Mouse (Mus musculus) bone marrow macrophage, adult 2 months (primary cell): ENCODE measurements around the gene Erf.

Experiments
- CTCF ChIP-seq: IDR thresholded peaks from 2 replicates; pipeline ENCODE4 v1.5.1; 2012; ENCODE audit warnings: low read depth, mild to moderate bottlenecking, low read length, moderate library complexity
- POLR2A ChIP-seq: IDR thresholded peaks from 2 replicates; pipeline ENCODE4 v1.6.1; 2012; ENCODE audit warnings: mild to moderate bottlenecking, low read depth, low read length, borderline replicate concordance

DNA sequence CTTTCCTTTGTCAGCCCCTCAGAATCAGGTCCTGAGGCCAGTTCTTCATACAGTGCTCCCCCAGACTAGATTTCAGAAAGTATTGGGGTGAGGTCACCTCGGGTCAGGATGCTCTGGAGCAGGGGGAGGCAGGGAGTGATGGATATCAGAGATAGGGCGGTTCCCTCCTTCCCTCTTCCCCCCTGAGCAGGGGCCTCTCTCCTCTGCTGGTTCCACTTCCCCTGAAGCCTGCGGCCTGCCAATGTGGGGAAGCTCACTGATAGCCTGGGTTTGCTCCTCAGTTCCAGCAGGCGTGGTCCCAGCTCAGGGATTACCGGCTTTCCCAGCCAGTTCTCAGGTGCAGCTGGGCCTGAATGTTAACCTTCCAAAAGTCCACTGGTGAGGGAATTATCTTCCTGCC is 33.1 kb upstream of the Erf start:
- TF ChIP-seq CTCF (no peak), POLR2A (no peak)
